Mouse (Mus musculus) liver, embryonic 13.5 days (tissue): ENCODE data around the gene Rtn3. TPM values are rescaled to one million over a fixed set of nuclear protein-coding genes. Genes with fewer than 3 reads are reported as not detected.

Source experiments
- ATAC-seq: fragments of 200-750 bp; cut with Nextera tagmentation; 2 replicates; pipeline ENCODE4 v1.8.0; 2017; ENCODE audit warnings: low read depth, mild to moderate bottlenecking, moderate number of reproducible peaks, moderate library complexity
- DNase-seq: peaks from one replicate; pipeline ENCODE4 v3.0.0; 2022
- H3K27ac ChIP-seq: fragments of 300-500 bp; sonication (generic); 2 replicates; pipeline ENCODE4 v1.5.1; 2015; ENCODE audit warnings: moderate library complexity, mild to moderate bottlenecking, inconsistent platforms
- H3K27me3 ChIP-seq: fragments of 300-500 bp; sonication (generic); 2 replicates; pipeline ENCODE4 v1.6.1; 2015; ENCODE audit warnings: mild to moderate bottlenecking, inconsistent platforms
- H3K36me3 ChIP-seq: fragments of 300-500 bp; sonication (generic); 2 replicates; pipeline ENCODE4 v1.6.1; 2015; ENCODE audit warnings: mild to moderate bottlenecking, inconsistent platforms
- H3K4me1 ChIP-seq: fragments of 300-500 bp; sonication (generic); replicated peaks from 2 replicates; pipeline ENCODE4 v1.6.1; 2015; ENCODE audit warnings: inconsistent platforms
- H3K4me2 ChIP-seq: fragments of 300-500 bp; sonication (generic); 2 replicates; pipeline ENCODE4 v1.6.1; 2015; ENCODE audit warnings: inconsistent platforms, mild to moderate bottlenecking, moderate library complexity
- H3K4me3 ChIP-seq: fragments of 300-500 bp; sonication (generic); replicated peaks from 2 replicates; pipeline ENCODE4 v1.5.1; 2015; ENCODE audit warnings: mild to moderate bottlenecking, inconsistent platforms
- H3K9ac ChIP-seq: fragments of 300-500 bp; sonication (generic); 2 replicates; pipeline ENCODE4 v1.6.1; 2015; ENCODE audit warnings: mild to moderate bottlenecking, inconsistent platforms
- H3K9me3 ChIP-seq: fragments of 300-500 bp; sonication (generic); replicated peaks from 2 replicates; pipeline ENCODE4 v1.6.1; 2016; ENCODE audit warnings: inconsistent platforms
- WGBS: fragments of 180-500 bp; shearing (Covaris S2); methylation state at CpG from one replicate; pipeline ENCODE4 v1.1.7; 2015; ENCODE audit not compliant: insufficient replicate concordance; 5-methylcytosine and 5-hydroxymethylcytosine counted together
- polyA plus RNA-seq: library from polyadenylated mRNA; unstranded; fragments of >200 nt; fragmentation: Nextera tagmentation; extraction: Ambion mirVana; gene quantifications from 2 replicates; pipeline ENCODE4 v1.2.1, GENCODE M21; 2015

Gene Rtn3
- polyA plus RNA-seq, 1 experiment from 2014 or later = 67.5 TPM

DNA sequence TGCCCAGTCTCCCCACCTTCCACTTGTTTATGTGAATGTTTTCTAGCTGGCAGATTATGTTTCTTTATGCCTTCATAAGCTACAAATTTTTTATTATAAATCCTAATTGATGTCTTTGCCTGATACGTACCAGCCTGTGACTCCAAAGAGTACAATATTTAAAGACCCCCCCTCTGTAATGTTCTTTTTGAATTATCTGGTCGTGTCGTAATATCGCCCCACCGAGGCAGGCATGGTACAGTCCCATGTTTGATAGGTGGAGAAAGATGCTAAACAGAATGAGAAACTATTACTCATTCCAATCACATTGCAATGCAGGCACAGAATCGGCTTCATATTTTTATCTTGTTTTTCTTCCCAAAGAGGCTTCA lies 416 bp upstream of the Rtn3 start:
- no peaks in the 10 kb centered on the region for H3K9me3 ChIP-seq
- H3K9ac ChIP-seq = peak overlapping the region; percentile 98
- H3K36me3 ChIP-seq = no peaks in the 10 kb centered on the region
- peak; percentile 60 for ATAC-seq
- peak overlapping the region; percentile 99 for H3K27ac ChIP-seq
- H3K4me1 ChIP-seq = peaks cover 37% of the 10 kb centered on the region
- H3K4me2 ChIP-seq = peak overlapping the region; percentile 95
- no peak for DNase-seq
- H3K27me3 ChIP-seq = no peaks in the 10 kb centered on the region
- H3K4me3 ChIP-seq = peak overlapping the region; percentile 94
- WGBS = under 1% methylated on average over 6 of the region's 6 CpGs

DNA sequence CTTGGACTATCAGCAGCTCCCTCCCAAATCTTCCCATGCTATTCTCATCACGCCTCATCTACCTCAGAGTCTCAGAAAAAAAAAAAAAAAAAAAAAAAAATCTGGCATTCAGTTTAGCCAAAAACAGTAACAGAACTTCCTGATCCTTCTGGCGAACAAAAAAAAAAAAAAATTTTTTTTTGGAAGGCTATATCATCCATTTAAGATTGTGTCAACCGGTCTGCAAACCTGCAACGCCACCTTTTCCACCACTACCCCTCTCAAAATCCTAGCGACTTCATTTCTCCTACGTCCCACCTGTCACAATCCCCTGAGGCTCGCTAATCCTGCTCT lies 849 bp downstream of the Rtn3 start:
- H3K9me3 ChIP-seq = no peaks in the 10 kb centered on the region
- H3K27ac ChIP-seq = peak overlapping the region; percentile 99
- ATAC-seq (no peak), DNase-seq (no peak)
- peaks cover 36% of the 10 kb centered on the region for H3K4me1 ChIP-seq
- peak overlapping the region; percentile 94 for H3K4me3 ChIP-seq
- H3K4me2 ChIP-seq = peak overlapping the region; percentile 95
- no peaks in the 10 kb centered on the region for H3K27me3 ChIP-seq
- peak overlapping the region; percentile 98 for H3K9ac ChIP-seq
- under 1% methylated on average over 7 of the region's 7 CpGs for WGBS
- H3K36me3 ChIP-seq = no peaks in the 10 kb centered on the region

DNA sequence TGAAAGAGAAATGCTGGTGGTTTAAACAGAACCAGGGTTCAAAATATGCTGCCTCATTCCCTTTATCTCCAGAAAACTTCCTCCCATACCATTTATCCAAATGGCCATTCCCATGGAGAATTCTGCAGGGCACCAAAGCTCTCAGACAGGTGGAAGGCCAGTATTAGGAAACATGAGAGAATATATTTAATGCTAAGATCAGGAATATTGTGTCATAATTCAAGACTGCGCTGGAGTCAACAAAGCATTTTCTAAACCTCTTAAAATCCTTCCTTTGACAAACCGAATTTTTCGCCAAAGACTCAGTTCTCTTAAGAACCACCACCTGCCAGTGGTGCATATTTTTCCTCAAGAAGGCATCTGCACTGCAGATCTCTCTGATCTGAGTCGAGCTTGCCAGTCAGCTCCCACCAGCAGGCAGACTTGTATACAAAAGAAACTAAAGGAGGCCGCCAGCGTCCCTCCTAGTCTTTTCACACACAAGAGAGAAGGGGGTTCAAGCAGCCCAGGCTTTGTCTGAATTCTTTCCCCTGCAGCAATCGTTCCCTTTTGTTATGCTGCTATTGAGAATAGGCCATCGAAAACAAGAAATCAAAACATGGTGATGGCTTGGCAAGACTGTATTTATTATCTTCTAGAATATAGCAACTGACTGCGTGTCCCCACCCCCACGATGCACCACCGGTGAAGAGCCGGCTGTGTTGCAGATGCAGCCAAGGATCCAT lies 1.4 kb downstream of the Rtn3 start:
- Histone ChIP-seq H3K4me3 (peak overlapping the region; percentile 94), H3K27me3 (no peaks in the 10 kb centered on the region), H3K27ac (peak overlapping the region; percentile 99), H3K9me3 (no peaks in the 10 kb centered on the region), H3K9ac (peak overlapping the region; percentile 98), H3K4me2 (peak overlapping the region; percentile 95), H3K36me3 (peaks cover 3% of the 10 kb centered on the region; the same call in 1 of the 2 replicates), H3K4me1 (peaks cover 36% of the 10 kb centered on the region)
- ATAC-seq (no peak), DNase-seq (no peak)
- WGBS = 9% methylated on average over 12 of the region's 12 CpGs

DNA sequence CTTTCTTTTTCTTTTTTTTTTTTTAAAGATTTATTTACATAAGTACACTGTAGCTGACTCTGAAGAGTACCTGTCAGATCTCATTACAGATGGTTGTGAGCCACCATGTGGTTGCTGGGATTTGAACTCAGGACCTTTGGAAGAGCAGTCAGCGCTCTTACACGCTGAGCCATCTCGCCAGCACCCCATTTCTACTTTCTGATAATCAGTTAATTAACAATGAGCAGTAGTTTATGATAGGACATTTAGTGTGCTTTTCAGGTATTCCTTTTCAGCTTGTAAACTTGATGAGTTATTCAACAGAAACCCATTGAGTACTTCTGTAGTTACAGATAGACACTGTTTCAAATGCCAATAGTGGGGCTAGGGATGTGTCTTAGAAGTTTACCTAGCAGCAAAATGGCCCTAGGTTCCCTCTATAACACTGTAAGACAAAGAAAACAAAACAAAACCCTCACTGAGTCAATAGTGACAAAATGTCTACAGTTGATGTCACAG lies 3.3 kb downstream of the Rtn3 start:
- ATAC-seq (no peak), DNase-seq (no peak)
- no peaks in the 10 kb centered on the region for H3K9me3 ChIP-seq
- H3K27me3 ChIP-seq = no peaks in the 10 kb centered on the region
- no peak overlapping the region for H3K27ac ChIP-seq
- H3K4me3 ChIP-seq = no peak overlapping the region
- no peak overlapping the region for H3K9ac ChIP-seq
- peaks cover 36% of the 10 kb centered on the region for H3K4me1 ChIP-seq
- no peak overlapping the region for H3K4me2 ChIP-seq
- H3K36me3 ChIP-seq = peaks cover 3% of the 10 kb centered on the region; the same call in 1 of the 2 replicates
- WGBS = 93% methylated on average over 3 of the region's 3 CpGs

DNA sequence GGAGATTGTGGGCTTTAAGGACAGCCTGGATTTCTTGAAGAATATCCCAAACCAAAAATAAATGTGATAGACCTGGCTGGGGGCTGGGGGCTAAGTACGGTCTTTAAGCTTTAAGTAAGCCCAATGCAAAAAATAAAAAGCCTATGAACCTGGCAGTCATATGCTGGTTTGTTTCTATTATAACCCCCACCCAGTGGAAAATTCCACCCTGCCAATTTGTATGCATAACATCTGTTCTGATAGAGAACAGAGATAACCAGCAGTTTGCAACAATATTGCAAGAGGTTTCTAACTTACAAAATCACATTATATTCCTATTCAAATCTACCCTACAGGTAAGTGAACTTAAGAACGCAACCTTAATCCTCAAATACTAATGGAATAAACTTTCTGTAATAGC lies 12.4 kb downstream of the Rtn3 start:
- H3K4me1 ChIP-seq = no peaks in the 10 kb centered on the region
- H3K36me3 ChIP-seq = peaks cover 29% of the 10 kb centered on the region
- ATAC-seq (no peak), DNase-seq (no peak)
- no peaks in the 10 kb centered on the region for H3K9me3 ChIP-seq
- H3K27me3 ChIP-seq = no peaks in the 10 kb centered on the region
- no peak overlapping the region for H3K27ac ChIP-seq
- H3K4me3 ChIP-seq = no peak overlapping the region
- H3K4me2 ChIP-seq = no peak overlapping the region
- no peak overlapping the region for H3K9ac ChIP-seq
- 88% methylated on average over 2 of the region's 2 CpGs for WGBS

DNA sequence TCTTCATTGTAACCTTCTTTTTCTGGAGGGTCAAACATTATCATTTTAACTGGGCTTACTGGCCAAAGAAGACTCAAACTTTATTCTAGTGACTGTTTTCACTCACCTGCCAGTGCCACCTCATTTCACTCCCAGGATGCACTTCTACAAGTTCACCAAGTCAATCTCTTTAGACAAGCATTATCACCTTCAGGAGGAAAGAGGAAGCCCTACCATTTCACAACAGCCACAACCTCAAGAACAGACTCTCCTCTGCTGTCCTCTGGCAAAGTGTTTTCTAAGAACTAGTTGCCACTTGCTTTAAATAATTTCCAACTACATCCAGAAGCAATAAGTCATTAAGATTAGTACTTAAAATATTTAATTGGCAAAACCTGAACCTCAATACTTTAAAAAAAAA lies 15.2 kb downstream of the Rtn3 start:
- Histone ChIP-seq H3K27ac (no peak overlapping the region), H3K36me3 (peaks cover 18% of the 10 kb centered on the region), H3K4me3 (no peak overlapping the region), H3K9me3 (no peaks in the 10 kb centered on the region), H3K27me3 (no peaks in the 10 kb centered on the region), H3K4me1 (no peaks in the 10 kb centered on the region), H3K9ac (no peak overlapping the region), H3K4me2 (no peak overlapping the region)
- DNase-seq = no peak
- ATAC-seq = no peak

DNA sequence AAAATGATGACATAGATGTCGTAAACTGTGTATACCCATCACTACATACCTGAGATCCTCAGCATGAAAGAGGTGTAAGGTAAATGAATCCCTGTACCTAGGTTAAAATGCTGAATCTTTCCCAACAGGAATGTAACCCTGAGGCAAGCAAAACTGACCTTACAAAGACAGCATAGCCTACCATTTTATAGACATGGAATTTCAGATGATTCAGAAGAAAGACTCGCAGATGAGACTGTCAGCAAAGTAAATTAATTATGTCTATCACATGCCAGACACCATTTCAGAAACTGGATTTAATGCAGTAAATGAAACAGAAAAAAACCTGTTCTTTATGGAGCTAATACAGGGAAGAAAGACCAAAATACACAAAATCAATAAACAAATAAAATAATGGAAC lies 23.7 kb downstream of the Rtn3 start:
- Histone ChIP-seq H3K9ac (no peak overlapping the region), H3K27me3 (no peaks in the 10 kb centered on the region), H3K36me3 (peaks cover 13% of the 10 kb centered on the region), H3K9me3 (no peaks in the 10 kb centered on the region), H3K27ac (no peak overlapping the region), H3K4me2 (no peak overlapping the region), H3K4me1 (no peaks in the 10 kb centered on the region), H3K4me3 (no peak overlapping the region)
- ATAC-seq (no peak), DNase-seq (no peak)
- WGBS = 85% methylated on average over 2 of the region's 2 CpGs

DNA sequence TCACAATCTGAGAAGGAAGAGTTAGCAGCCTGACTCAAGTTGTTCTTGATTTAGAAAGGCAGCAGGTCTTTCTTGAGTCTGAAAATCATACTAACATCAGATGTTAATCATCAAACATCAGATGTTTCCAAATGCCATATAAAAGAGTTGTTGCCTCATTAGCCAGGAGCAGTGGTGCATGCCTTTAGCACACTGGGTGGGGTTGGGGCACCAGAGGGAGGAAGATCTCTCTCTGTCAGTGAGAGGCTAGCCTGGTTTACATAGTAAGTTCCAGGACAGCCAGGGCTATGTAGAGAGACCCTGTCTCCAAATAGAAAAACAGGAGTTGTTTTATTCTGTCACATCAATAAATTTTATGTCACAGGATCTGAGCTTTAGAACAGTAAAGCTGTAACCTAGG lies 24.2 kb downstream of the Rtn3 start:
- DNase-seq (no peak), ATAC-seq (no peak)
- H3K4me3 ChIP-seq = no peak overlapping the region
- H3K4me2 ChIP-seq = no peak overlapping the region
- H3K36me3 ChIP-seq = peaks cover 13% of the 10 kb centered on the region
- no peak overlapping the region for H3K9ac ChIP-seq
- H3K27me3 ChIP-seq = no peaks in the 10 kb centered on the region
- no peaks in the 10 kb centered on the region for H3K4me1 ChIP-seq
- H3K27ac ChIP-seq = no peak overlapping the region
- no peaks in the 10 kb centered on the region for H3K9me3 ChIP-seq

DNA sequence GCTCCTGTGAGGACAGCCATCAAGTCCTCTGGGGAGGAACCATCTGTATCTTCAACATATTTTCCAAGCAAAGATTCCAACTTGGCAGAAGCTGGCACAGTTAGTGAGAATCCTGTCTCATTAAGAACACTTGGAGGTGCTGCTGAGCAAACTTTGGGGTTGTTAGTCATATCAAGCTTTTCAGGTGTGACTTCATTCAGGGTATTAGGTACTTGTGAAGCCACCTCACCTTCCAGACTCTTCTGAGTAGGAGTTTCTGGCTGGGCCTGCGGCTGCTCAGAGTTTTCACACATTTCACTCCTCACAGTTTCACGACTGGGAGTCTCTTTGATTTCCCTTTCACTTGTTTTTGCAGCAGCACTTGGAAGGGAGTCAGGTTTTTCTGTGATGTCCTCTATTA lies 26.3 kb downstream of the Rtn3 start:
- ATAC-seq = no peak
- Histone ChIP-seq H3K9me3 (no peaks in the 10 kb centered on the region), H3K27ac (no peak overlapping the region), H3K4me1 (no peaks in the 10 kb centered on the region), H3K4me3 (no peak overlapping the region), H3K36me3 (peaks cover 13% of the 10 kb centered on the region), H3K4me2 (no peak overlapping the region), H3K9ac (no peak overlapping the region), H3K27me3 (no peaks in the 10 kb centered on the region)
- no peak for DNase-seq
- WGBS = 71% methylated on average over 2 of the region's 2 CpGs

DNA sequence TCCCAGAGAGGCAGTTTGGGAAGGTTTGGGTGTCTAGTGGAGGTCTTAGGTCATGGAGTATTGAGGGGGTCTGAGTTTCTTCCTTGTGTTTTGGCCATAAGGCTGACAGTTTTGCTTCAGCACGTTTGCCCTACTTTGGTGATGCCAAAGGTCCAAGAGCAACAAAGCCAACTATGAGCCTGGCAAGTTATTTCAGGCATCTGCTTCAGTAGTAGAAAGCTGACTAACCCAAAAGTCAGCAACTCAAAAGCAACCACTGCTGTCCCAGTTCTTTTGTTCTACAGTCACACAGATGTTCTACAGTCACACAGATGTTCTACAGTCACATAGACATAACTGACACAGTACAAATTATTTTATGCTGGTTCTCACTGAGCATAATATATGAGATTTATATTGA lies 37.5 kb downstream of the Rtn3 start:
- Histone ChIP-seq H3K27ac (no peak overlapping the region), H3K9me3 (no peaks in the 10 kb centered on the region), H3K4me3 (no peak overlapping the region), H3K36me3 (0 out of 2 replicates have a peak, but pooled peaks cover 3% of the 10 kb centered on the region), H3K4me2 (no peak overlapping the region), H3K27me3 (no peaks in the 10 kb centered on the region), H3K9ac (no peak overlapping the region), H3K4me1 (peaks cover 10% of the 10 kb centered on the region; the same call in 1 of the 2 replicates)
- DNase-seq (no peak), ATAC-seq (no peak)
- 67% methylated on average over 1 of the region's 1 CpGs for WGBS

DNA sequence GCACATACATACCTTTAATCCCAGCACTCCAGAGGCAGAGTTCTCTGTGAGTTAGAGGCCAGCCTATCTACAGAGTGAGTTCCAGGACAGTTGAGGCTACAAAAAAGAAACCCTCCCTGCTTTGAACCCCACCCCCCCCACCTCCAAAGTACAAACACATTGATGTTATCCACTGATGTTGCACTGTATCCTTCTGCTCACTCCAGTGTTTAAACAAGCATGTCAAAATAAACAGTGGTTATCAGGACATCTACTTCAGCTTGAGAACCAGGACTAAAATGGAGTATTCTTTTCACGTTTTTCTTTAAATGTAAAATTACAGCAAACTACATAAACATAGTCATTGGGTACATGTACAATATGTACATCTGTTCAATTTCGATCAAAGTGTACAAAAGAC lies 38.0 kb downstream of the Rtn3 start:
- Histone ChIP-seq H3K9me3 (no peaks in the 10 kb centered on the region), H3K36me3 (0 out of 2 replicates have a peak, but pooled peaks cover 3% of the 10 kb centered on the region), H3K4me1 (peaks cover 10% of the 10 kb centered on the region; the same call in 1 of the 2 replicates), H3K27ac (no peak overlapping the region), H3K27me3 (no peaks in the 10 kb centered on the region), H3K9ac (no peak overlapping the region), H3K4me3 (no peak overlapping the region), H3K4me2 (no peak overlapping the region)
- DNase-seq (no peak), ATAC-seq (no peak)
- WGBS = 74% methylated on average over 2 of the region's 2 CpGs

DNA sequence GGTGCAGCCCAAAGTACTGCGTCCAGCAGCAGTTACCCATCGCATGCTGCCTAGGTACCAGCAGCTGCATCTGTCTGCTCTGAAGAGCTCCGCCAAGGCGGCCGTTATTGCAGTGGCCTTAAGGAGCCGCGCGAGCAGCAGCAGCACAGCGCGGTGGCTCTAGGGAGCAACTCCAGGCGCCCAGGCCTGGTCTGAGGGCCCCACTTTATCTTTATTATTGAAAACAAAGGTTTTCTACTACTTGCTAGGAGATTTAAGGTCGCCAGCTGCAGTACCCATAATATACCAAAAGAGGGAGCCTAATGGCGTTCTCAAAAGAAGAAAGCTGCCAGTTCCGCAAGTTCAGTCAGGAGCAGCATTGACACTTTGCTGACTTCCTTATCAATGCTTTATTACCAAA lies 41.6 kb downstream of the Rtn3 start:
- Histone ChIP-seq H3K4me1 (peaks cover 10% of the 10 kb centered on the region; the same call in 1 of the 2 replicates), H3K4me3 (no peak overlapping the region), H3K36me3 (no peaks in the 10 kb centered on the region), H3K4me2 (no peak overlapping the region), H3K9ac (no peak overlapping the region), H3K9me3 (no peaks in the 10 kb centered on the region), H3K27ac (no peak overlapping the region), H3K27me3 (no peaks in the 10 kb centered on the region)
- ATAC-seq = peak; percentile 26; the same call in 1 of the 2 replicates
- WGBS = 55% methylated on average over 14 of the region's 14 CpGs
- no peak for DNase-seq
